Mouse (Mus musculus) c-Kit-positive CD71-positive TER-119-positive erythroid progenitor cells, embryonic 14.5 days (primary cell): ENCODE results near the gene Atf6b.

Source experiments
- DNase-seq: peaks from one replicate; pipeline ENCODE4 v3.0.0-alpha.2; 2013; ENCODE audit warnings: low spot score

The Atf6b gene

DNA sequence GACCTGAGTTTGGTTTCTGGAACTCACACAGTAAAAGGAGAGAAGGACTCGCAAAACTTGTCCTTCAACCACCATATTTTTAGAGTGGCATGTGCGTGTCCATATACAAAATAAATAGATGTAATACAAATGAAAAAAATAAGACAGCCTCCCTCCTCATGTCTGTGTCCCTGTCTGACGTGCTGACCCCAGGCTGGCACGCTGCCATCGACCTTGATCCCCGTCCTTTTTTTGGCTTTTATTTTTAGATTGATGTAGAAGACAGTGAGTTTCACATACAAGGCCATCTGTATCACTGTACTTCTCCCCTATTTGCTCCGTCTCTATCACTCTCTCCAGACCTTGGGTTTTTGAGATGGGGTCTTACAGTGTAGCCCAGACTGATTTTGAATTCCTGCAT lies 17.5 kb downstream of the Atf6b start:
- no peak for DNase-seq

DNA sequence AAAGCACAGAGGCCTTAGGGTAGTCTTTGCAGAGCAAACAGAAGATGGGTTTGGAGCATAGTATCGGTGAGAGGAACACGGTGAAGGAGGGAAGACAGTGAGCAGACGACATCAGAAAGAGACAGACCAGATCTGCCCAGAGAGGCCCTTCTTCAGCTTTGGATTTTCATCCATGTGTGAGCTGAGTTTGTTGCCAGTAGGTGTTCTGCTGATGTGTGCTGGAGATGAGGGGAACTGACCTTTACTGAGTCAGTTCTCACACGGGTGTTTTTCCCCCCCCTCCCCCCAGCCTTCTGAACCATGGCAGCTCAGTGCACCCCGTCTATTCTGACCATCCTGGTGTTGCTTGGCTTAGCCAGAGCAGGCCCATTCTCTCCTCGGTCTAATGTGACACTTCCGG lies 23.3 kb downstream of the Atf6b start, which contains the start of gene Tnxb:
Gene Tnxb, plus strand, starts transcription at position 301 of the 400 bp plus-strand sequence.
- no peak for DNase-seq

- no peak for DNase-seq
Measured at GRCm38 (mm10) chr17:34671151-34672066, 24.5 kb downstream of the Atf6b start.

DNA sequence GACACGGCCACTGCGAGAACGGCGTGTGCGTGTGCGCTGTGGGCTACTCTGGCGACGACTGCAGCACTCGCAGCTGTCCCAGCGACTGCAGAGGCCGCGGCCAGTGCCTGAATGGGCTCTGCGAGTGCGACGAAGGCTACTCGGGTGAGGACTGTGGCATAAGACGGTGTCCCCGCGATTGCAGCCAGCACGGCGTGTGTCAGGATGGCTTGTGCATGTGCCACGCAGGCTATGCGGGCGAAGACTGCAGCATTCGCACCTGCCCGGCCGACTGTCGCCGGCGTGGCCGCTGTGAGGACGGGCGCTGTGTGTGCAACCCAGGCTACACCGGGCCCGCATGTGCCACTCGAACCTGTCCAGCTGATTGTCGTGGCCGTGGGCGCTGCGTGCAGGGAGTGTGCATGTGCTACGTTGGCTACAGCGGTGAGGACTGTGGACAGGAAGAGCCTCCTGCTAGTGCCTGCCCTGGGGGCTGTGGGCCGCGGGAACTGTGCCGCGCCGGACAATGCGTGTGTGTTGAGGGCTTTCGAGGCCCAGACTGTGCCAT lies 25.4 kb downstream of the Atf6b start:
- DNase-seq = no peak

- DNase-seq = no peak
Measured at GRCm38 (mm10) chr17:34673139-34673538, 26.2 kb downstream of the Atf6b start.

GRCm38 (mm10) chr17:34674524-34675204 lies 27.7 kb downstream of the Atf6b start:
- no peak for DNase-seq

GRCm38 (mm10) chr17:34675205-34676092 lies 28.5 kb downstream of the Atf6b start:
- no peak for DNase-seq

- DNase-seq = no peak
Measured at GRCm38 (mm10) chr17:34676093-34676460, 29.1 kb downstream of the Atf6b start.

DNA sequence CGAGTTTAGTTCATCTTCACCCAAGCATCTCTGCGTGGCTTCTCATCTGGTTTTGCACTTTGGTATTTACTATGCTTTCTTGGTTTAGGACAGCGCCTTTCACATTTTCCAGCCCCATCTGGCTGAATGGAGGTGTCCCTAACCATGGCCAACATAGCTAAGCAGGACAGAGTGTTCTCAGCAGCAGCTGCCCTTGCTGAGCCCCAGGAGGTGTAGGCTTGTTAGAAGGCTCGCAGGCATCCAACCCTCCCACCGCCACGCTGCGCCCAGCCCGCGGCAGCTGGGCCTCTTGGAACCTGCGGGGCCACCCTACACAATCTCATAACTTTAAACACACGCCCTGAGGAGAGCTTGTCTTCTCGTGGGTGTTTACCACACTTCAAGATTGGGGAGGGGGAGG lies 29.7 kb downstream of the Atf6b start:
- DNase-seq = no peak

DNA sequence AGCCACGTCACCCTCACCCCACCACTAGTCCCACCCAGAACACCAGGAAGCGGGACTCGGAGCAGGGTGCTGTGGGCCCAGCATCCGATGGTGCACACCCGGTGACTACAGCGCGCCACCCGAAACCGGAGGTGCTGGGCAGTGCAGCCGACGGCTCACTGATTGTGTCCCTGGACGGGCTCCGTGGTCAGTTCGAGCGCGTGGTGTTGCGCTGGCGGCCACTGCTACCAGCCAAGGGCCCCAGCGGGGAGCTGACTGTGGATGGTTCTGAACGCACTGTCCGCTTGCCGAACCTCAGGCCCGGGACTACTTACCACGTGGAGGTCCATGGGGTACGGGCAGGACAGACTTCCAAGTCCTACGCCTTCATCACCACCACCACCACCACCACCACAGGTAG lies 33.2 kb downstream of the Atf6b start:
- no peak for DNase-seq

GRCm38 (mm10) chr17:34680621-34681020 lies 33.7 kb downstream of the Atf6b start:
- DNase-seq = no peak

DNA sequence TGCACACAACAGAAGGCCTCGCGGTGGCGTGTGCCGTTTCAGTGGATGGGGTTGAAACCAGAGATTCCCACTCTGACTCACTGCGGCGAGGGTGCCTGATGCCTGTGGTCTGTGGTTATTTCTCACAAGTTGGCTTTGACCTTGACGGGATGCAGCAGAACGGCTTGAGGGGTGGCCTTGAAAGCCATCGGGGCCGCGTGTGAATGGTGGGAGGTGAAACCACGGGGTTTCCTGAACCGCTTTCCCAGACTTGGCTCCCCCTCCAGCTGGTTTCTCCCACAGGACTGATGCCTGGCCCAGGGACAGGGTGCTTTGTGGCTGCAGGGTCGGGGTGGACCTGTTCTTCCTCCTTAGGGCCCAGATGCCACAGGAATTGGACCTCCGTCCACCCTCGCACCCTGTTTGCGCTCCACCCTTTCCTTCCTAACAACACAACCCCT lies 34.2 kb downstream of the Atf6b start:
- DNase-seq = no peak

GRCm38 (mm10) chr17:34681881-34682536 lies 35.1 kb downstream of the Atf6b start:
- DNase-seq = no peak

GRCm38 (mm10) chr17:34683179-34683578 lies 36.2 kb downstream of the Atf6b start:
- no peak for DNase-seq

DNA sequence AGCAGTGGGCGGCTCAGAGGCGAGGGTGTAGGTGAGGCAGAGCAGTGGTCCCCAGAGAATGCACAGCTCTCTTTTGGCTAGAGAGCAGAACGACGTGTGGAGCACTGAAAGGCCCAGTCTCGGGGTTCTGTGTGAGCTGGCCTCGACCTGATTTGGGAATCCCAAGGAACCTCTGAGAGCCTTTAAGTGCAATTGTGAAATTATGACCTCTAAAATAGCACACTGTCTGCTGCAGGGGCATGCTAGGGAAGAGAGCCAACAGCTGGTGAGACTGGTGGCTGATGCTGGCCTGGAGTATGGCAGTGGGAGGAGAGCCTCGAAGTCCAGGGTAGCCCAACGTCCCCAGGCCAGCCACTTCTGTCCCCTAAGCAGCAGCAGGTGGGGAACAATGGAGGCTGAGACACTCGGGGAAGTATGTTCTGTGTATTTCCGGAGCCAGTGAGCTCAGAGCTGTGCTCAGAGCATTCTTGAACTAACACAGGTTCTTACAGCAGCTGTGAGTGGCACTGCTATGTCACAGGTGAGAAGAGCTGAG lies 36.8 kb downstream of the Atf6b start:
- no peak for DNase-seq

- DNase-seq = no peak
Measured at GRCm38 (mm10) chr17:34684253-34684893, 37.4 kb downstream of the Atf6b start.

DNA sequence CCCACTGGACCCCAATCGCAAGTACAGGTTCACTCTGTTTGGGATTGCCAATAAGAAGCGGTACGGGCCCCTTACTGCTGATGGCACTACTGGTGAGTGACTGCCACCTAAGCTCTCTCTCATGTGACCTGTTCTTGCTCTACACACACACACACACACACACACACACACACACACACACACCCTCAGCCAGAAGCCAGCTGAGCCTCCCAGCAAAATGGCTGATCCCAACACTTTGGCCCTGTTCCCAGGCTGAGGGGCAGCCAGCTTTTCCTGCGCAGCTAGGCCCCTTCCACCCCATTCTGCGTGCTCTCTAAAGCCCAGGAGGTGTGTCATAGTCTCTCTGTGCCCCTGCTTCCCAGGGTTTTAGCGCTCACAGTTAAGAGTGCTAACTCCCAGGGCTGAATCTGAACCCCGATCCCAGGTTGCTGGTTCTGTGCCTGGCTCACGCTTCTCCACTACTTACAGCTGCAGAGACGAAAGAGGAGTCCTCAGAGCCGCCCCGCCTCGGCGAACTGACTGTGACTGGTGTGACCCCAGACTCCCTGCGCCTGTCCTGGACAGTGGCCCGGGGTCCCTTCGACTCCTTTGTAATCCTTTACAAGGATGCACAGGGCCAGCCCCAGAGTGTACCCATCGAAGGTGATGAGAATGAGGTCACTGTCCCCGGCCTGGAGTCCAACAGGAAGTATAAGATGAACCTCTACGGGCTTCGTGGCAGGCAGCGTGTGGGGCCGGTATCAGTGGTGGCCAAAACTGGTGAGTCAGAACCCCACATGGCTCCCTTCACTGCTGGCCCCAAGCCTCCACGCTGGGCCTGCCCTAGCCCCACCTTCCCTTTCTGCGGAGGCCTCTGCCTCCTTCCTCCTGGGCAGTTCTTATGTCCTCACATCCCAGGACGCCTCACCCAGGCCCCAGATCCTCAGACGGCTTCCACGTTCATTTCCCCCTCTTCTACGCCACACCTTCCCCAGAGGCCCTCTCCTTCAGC lies 38.5 kb downstream of the Atf6b start:
- DNase-seq = no peak

GRCm38 (mm10) chr17:34688889-34689288 lies 41.9 kb downstream of the Atf6b start:
- no peak for DNase-seq

- DNase-seq = no peak
Measured at GRCm38 (mm10) chr17:34690458-34690857, 43.5 kb downstream of the Atf6b start.
